Mouse (Mus musculus): ENCODE data around the gene Rnf141. TPM values are rescaled to one million over a fixed set of nuclear protein-coding genes. Genes with fewer than 3 reads are reported as not detected.

The Rnf141 gene
- polyA plus RNA-seq, 1 experiment: 88.4 TPM

DNA sequence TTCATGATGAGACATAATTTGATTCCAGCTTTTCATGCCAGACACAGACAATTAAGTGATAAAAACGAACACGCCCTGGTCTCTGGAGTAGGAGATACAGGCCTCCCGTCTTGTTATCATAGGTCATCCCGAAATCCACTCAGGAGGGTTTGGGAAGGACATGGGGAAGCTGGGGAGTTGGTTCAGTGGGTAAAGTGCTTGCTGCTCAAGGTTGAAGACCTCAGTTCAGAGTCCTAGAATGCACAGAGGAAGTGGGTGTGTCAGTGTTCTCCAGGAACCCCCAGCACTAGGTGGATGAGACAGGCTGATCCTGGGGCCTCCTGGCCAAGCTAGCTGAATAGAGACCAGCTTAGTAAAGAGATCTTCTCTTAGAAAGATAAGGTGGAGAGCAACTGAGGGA is 73.3 kb downstream of the Rnf141 start:
- no peak overlapping the region for H3K4me3 ChIP-seq (replicated peaks; ENCODE audit: insufficient read depth, low read depth, low read length)
- H3K4me1 ChIP-seq (ENCODE audit: control insufficient read depth, insufficient read depth, low read length): peaks cover 23% of the 10 kb centered on the region
- TF ChIP-seq CTCF (IDR thresholded peaks at IDR 0.05; ENCODE audit: borderline replicate concordance, insufficient read depth, low read depth, low read length): no peak
- TF ChIP-seq POLR2A (IDR thresholded peaks at IDR 0.05; ENCODE audit: borderline replicate concordance, insufficient read depth, low read length): no peak
- no peaks in the 10 kb centered on the region for H3K27me3 ChIP-seq (ENCODE audit: control insufficient read depth, insufficient read depth, low read length)
- no peak overlapping the region for H3K27ac ChIP-seq (ENCODE audit: insufficient read depth, low read length)
- DNase-seq: no peak
- WGBS: 97% methylated on average over 4 of the region's 4 CpGs

DNA sequence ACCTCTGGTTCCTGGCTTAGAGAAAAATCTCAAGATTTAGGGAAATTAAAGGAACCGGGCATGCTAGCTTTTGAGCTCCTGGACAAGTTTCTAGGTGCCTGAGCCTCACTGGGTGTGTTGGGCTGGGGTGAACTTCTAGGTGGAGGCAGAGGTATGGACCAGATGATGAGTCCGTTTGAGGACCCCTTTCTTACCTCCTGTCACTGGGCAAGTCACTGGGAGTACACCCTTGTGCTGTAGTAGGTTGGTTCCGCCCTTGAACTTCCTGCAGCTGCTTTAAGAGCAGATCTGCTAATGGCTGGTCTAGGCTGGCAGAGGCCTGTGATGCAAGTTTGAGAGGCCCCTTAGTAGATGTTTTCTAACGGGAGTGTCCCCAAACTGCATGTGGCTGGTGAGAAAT is 75.2 kb downstream of the Rnf141 start:
- H3K4me1 ChIP-seq (ENCODE audit: control insufficient read depth, insufficient read depth, low read length): peaks cover 20% of the 10 kb centered on the region
- TF ChIP-seq CTCF (IDR thresholded peaks at IDR 0.05; ENCODE audit: borderline replicate concordance, insufficient read depth, low read depth, low read length): no peak
- TF ChIP-seq POLR2A (IDR thresholded peaks at IDR 0.05; ENCODE audit: borderline replicate concordance, insufficient read depth, low read length): no peak
- peak overlapping the region; percentile 53 for H3K4me3 ChIP-seq (replicated peaks; ENCODE audit: insufficient read depth, low read depth, low read length)
- DNase-seq: peak in 1 of 2 experiments; percentile 16
- 78% methylated on average over 4 of the region's 4 CpGs for WGBS
- peak overlapping the region; percentile 70 for H3K27ac ChIP-seq (ENCODE audit: insufficient read depth, low read length)
- H3K27me3 ChIP-seq (ENCODE audit: control insufficient read depth, insufficient read depth, low read length): no peaks in the 10 kb centered on the region

DNA sequence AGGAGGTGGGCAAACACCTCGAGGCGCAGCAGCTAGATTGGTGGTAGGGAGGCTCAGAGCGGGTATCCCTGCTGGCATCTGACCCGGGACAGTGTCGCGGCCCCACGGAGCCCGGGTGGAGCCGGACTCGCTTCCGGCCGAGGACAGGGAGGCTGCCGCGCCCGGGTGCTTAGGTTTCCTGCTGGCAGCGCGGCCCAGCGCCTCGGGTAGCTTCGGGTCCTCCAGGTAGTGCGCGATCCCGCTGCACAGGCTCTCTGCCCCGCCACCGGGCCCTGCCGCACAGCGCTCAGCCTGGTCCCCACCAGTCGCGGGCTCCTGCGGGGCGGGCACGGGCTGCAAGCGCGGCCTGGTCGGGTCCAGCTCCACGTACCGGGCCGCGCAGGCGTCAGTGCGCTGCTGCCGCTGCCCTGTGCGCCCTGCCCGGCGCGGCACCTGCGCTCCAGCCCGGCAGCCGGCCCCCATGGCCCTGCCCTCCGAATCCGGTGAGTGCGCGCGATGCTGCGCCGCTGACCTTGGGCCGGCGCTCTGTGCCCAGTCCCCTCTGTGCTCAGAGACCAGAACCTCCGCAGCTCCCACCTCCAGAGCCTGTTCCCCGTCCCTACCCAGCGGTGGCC is 75.7 kb downstream of the Rnf141 start:
- Histone ChIP-seq H3K4me3 (replicated peaks; ENCODE audit: insufficient read depth, low read depth, low read length) (peak overlapping the region; percentile 53), H3K4me1 (ENCODE audit: control insufficient read depth, insufficient read depth, low read length) (peaks cover 16% of the 10 kb centered on the region), H3K27ac (ENCODE audit: insufficient read depth, low read length) (peak overlapping the region; percentile 70), H3K27me3 (ENCODE audit: control insufficient read depth, insufficient read depth, low read length) (no peaks in the 10 kb centered on the region)
- peak; percentile 69 to 79 for DNase-seq
- no peak for TF ChIP-seq POLR2A (IDR thresholded peaks at IDR 0.05; ENCODE audit: borderline replicate concordance, insufficient read depth, low read length)
- no peak for TF ChIP-seq CTCF (IDR thresholded peaks at IDR 0.05; ENCODE audit: borderline replicate concordance, insufficient read depth, low read depth, low read length)
- 2% methylated on average over 61 of the region's 61 CpGs for WGBS

DNA sequence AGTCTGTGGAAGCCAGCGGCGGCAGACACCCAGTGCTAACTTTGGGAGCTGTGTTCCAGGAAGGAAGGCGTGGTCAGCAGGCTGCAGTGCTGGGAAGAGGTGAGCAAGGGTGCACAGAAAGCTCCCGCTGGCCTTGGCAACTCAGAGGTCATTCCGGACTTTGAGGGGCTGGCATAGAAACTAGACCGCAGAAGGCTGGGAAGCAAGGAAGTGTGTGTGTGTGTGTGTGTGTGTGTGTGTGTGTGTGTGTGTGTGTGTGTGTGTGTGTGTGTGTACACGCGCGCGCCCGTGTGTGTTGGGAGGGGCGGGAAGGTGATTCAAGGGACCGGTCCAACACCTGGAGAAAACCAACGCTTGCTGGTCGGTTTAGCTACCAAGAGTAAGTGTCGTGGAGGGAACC is 76.3 kb downstream of the Rnf141 start, which contains the start of gene Ampd3:
Gene Ampd3, plus strand, starts transcription at position 206 of the 400 bp plus-strand sequence.
- H3K27ac ChIP-seq (ENCODE audit: insufficient read depth, low read length): peak within 1 kb of the TSS; percentile 70
- H3K4me3 ChIP-seq (replicated peaks; ENCODE audit: insufficient read depth, low read depth, low read length): peak within 1 kb of the TSS; percentile 53
- TF ChIP-seq POLR2A (IDR thresholded peaks at IDR 0.05; ENCODE audit: borderline replicate concordance, insufficient read depth, low read length): no peak
- no peak for TF ChIP-seq CTCF (IDR thresholded peaks at IDR 0.05; ENCODE audit: borderline replicate concordance, insufficient read depth, low read depth, low read length)
- WGBS: 42% methylated on average over 16 of the region's 16 CpGs
- DNase-seq: peak in 1 of 2 experiments; percentile 47
- H3K27me3 ChIP-seq (ENCODE audit: control insufficient read depth, insufficient read depth, low read length): no peaks in the 10 kb centered on the region
- peaks cover 18% of the 10 kb centered on the region for H3K4me1 ChIP-seq (ENCODE audit: control insufficient read depth, insufficient read depth, low read length)

DNA sequence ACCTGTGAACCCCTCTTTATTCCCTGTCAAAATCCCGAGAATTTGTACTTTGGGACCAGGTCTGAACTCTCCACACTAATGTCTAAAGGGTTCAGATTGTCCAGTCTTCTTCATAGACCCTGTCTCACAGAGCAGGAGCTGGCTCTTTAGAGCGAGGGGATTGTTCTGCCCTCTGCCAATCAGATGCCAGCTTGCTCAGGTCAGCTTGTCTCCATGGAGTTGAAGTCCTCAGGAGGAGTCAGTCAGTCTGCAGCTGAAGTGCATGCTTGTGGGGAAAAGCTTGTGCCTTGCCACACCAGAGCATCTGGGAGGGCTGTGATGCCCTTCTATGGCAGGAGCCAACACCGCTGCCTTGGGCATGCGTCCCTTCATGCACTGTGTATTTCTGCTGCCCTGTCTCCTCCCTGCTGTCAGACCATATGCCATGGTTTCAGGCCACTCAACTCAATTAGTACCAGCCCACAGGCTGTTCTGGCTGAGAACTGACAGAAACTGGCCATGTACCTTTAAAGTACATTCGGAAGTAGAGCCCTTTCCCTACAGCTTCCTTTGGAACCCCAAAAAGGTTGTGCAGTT is 81.6 kb downstream of the Rnf141 start:
- no peak overlapping the region for H3K4me3 ChIP-seq (replicated peaks; ENCODE audit: insufficient read depth, low read depth, low read length)
- TF ChIP-seq CTCF (IDR thresholded peaks at IDR 0.05; ENCODE audit: borderline replicate concordance, insufficient read depth, low read depth, low read length) (no peak), POLR2A (IDR thresholded peaks at IDR 0.05; ENCODE audit: borderline replicate concordance, insufficient read depth, low read length) (no peak)
- peak; percentile 82 to 89 for DNase-seq
- peaks cover 10% of the 10 kb centered on the region for H3K4me1 ChIP-seq (ENCODE audit: control insufficient read depth, insufficient read depth, low read length)
- no peak overlapping the region for H3K27ac ChIP-seq (ENCODE audit: insufficient read depth, low read length)
- WGBS: 25% methylated on average over 5 of the region's 5 CpGs
- H3K27me3 ChIP-seq (ENCODE audit: control insufficient read depth, insufficient read depth, low read length): no peaks in the 10 kb centered on the region

DNA sequence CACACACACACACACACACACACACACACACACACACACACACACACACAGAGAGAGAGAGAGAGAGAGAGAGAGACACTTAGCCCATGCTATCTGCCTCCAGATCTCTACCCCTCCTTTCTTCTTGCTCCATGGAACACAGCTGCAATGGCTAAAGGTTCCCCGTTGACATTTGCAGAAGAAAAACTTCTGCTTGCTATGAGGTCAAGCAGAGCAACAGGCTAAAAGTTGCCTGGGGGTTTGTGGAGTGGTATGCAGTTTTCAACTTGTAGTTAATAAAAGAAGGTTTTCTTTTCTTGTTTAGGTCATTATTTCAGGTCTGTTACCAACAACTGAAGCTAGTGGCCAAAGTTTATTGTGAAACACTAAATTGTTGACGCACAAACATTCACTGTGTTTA is 87.8 kb downstream of the Rnf141 start:
- no peak for DNase-seq
- TF ChIP-seq POLR2A (IDR thresholded peaks at IDR 0.05; ENCODE audit: borderline replicate concordance, insufficient read depth, low read length) (no peak), CTCF (IDR thresholded peaks at IDR 0.05; ENCODE audit: borderline replicate concordance, insufficient read depth, low read depth, low read length) (no peak)
- WGBS: 68% methylated on average over 2 of the region's 2 CpGs
- no peaks in the 10 kb centered on the region for H3K27me3 ChIP-seq (ENCODE audit: control insufficient read depth, insufficient read depth, low read length)
- H3K27ac ChIP-seq (ENCODE audit: insufficient read depth, low read length): no peak overlapping the region
- H3K4me1 ChIP-seq (ENCODE audit: control insufficient read depth, insufficient read depth, low read length): no peaks in the 10 kb centered on the region
- H3K4me3 ChIP-seq (replicated peaks; ENCODE audit: insufficient read depth, low read depth, low read length): no peak overlapping the region

DNA sequence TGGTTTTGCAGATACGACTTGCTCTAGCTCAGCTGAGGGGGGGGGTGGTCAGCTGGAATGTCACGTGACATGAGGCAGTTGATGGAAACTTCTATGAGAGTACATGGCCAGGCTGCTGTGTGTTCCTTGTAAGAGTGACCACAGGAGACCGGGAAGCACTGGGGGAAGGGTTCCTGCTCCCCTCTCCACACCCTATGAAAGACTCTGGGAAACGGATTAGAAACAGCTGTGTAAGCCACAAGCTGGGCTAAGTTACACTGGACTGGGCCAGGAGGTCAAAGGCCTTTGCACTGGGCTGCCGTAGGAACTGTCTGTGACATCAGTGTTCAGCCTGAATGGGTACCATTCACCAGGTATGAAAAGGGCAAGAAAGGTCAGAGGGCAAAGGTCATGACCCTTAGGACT is 90.3 kb downstream of the Rnf141 start:
- 53% methylated on average over 5 of the region's 5 CpGs for WGBS
- Histone ChIP-seq H3K27ac (ENCODE audit: insufficient read depth, low read length) (no peak overlapping the region), H3K4me3 (replicated peaks; ENCODE audit: insufficient read depth, low read depth, low read length) (no peak overlapping the region), H3K4me1 (ENCODE audit: control insufficient read depth, insufficient read depth, low read length) (no peaks in the 10 kb centered on the region), H3K27me3 (ENCODE audit: control insufficient read depth, insufficient read depth, low read length) (no peaks in the 10 kb centered on the region)
- no peak for DNase-seq
- TF ChIP-seq POLR2A (IDR thresholded peaks at IDR 0.05; ENCODE audit: borderline replicate concordance, insufficient read depth, low read length) (no peak), CTCF (IDR thresholded peaks at IDR 0.05; ENCODE audit: borderline replicate concordance, insufficient read depth, low read depth, low read length) (no peak)

DNA sequence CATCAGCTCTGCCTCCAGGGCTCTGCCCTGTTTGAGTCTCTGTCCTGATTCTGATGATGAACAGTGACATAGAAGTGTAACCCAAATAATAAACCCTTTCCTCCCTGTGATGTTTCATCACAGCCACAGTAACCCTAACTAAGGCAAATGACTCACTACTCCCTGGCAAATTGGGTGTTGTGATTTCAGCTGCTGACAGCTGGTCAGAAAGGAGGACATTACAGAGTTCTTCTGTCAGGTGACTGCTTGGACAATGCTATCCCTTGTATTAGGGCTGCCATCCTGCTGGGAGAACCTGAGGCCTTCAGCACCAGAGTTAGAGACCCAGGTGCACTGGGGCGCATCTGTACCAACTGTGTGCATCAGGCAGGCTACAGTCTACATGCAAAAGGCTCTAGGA is 90.9 kb downstream of the Rnf141 start:
- TF ChIP-seq CTCF (IDR thresholded peaks at IDR 0.05; ENCODE audit: borderline replicate concordance, insufficient read depth, low read depth, low read length): no peak
- no peak for TF ChIP-seq POLR2A (IDR thresholded peaks at IDR 0.05; ENCODE audit: borderline replicate concordance, insufficient read depth, low read length)
- Histone ChIP-seq H3K4me3 (replicated peaks; ENCODE audit: insufficient read depth, low read depth, low read length) (no peak overlapping the region), H3K27ac (ENCODE audit: insufficient read depth, low read length) (no peak overlapping the region), H3K4me1 (ENCODE audit: control insufficient read depth, insufficient read depth, low read length) (no peaks in the 10 kb centered on the region), H3K27me3 (ENCODE audit: control insufficient read depth, insufficient read depth, low read length) (no peaks in the 10 kb centered on the region)
- no peak for DNase-seq
- 91% methylated on average over 1 of the region's 1 CpGs for WGBS

Data from cerebellum, adult 2 months (tissue).